Mouse (Mus musculus): ENCODE data around the gene Smpdl3a. TPM values are rescaled to one million over a fixed set of nuclear protein-coding genes. Genes with fewer than 3 reads are reported as not detected.
A peak's percentile ranks its signal among the peaks of the same experiment; 100 is the strongest.

The Smpdl3a gene
- total RNA-seq (2014; rRNA removed; ENCODE audit: low replicate concordance) (59.4 and 73.4 TPM in 2 replicates), polyA plus RNA-seq (2015; fragmentation: Nextera tagmentation; extraction: Ambion mirVana) (51.7 and 51.8 TPM in 2 replicates)

GRCm38 (mm10) chr10:57794018-57794417, at the start of gene Smpdl3a:
Smpdl3a (plus strand) TSS chr10:57794335.
- ATAC-seq (ENCODE audit: insufficient read depth, low read depth) (no peak), DNase-seq (ENCODE audit: low spot score) (no peak)
- peak within 1 kb of the TSS; percentile 90 for H3K4me2 ChIP-seq (ENCODE audit: low read depth, low read length)
- WGBS: 85% methylated on average over 7 of the region's 7 CpGs
- H3K27me3 ChIP-seq (ENCODE audit: control insufficient read depth, insufficient read depth, low read length): no peaks in the 10 kb centered on the region
- H3K9me3 ChIP-seq (replicated peaks; ENCODE audit: control insufficient read depth, low read length): no peaks in the 10 kb centered on the region
- H3K4me1 ChIP-seq (ENCODE audit: control insufficient read depth, insufficient read depth): peaks cover 5% of the 10 kb centered on the region; the same call in 1 of the 2 replicates
- H3K4me3 ChIP-seq (ENCODE audit: low read depth, low read length): peak within 1 kb of the TSS; percentile 61
- no peak for TF ChIP-seq EP300 (IDR thresholded peaks at IDR 0.05; ENCODE audit: low read depth)
- no peak for TF ChIP-seq CTCF (IDR thresholded peaks at IDR 0.05; ENCODE audit: low read depth)
- peak within 1 kb of the TSS; percentile 78 for H3K9ac ChIP-seq (replicated peaks; ENCODE audit: low read depth, low read length)
- H3K27ac ChIP-seq (ENCODE audit: low read depth): peak within 1 kb of the TSS; percentile 88
- H3K36me3 ChIP-seq (replicated peaks; ENCODE audit: control insufficient read depth, insufficient read depth, low read length): no peaks in the 10 kb centered on the region

DNA sequence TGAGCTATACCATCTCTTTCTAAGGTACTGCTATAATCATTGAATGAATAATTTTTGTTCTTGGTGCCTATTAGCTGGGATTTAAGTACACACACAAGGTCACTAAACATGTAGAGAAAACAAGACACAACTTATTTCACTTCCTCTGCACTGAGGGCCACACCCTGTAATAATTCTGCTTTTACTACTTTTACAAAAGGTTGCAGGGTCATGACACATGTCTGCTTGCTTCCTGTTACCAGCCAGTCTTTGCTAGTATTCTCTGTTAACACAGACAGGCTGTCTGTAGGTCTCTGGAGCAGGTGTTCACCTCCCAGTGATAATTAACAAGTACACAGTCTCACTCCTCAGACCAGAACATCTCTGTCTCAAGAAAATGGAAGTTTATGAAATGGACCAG, 48.7 kb upstream of the Smpdl3a start:
- ATAC-seq (ENCODE audit: insufficient read depth, low read depth): no peak
- TF ChIP-seq EP300 (IDR thresholded peaks at IDR 0.05; ENCODE audit: low read depth) (no peak), CTCF (IDR thresholded peaks at IDR 0.05; ENCODE audit: low read depth) (no peak)
- Histone ChIP-seq H3K4me3 (ENCODE audit: low read depth, low read length) (no peak overlapping the region), H3K9ac (replicated peaks; ENCODE audit: low read depth, low read length) (no peak overlapping the region), H3K4me1 (ENCODE audit: control insufficient read depth, insufficient read depth) (no peaks in the 10 kb centered on the region), H3K36me3 (replicated peaks; ENCODE audit: control insufficient read depth, insufficient read depth, low read length) (no peaks in the 10 kb centered on the region), H3K4me2 (ENCODE audit: low read depth, low read length) (no peak overlapping the region), H3K27ac (ENCODE audit: low read depth) (no peak overlapping the region), H3K27me3 (ENCODE audit: control insufficient read depth, insufficient read depth, low read length) (no peaks in the 10 kb centered on the region), H3K9me3 (replicated peaks; ENCODE audit: control insufficient read depth, low read length) (no peaks in the 10 kb centered on the region)
- no peak for DNase-seq (ENCODE audit: low spot score)

DNA sequence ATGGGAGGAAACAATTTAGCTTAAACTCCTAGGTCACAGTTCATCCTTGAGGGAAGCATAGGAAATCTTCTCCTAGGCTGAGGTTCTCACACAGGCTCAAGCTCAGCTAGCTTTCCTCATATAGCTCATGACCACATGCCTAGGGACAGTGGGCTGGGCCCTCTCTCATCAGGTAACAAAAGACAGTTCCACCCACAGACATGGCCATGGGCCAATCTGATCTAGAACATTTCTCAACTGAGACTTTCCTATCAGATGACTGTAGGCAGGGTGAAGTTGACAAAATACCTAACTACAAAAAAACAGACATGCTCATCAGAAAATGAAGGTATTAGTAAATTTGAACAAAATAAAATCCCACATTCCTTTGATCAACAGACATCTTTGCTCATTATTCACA, 47.0 kb upstream of the Smpdl3a start:
- DNase-seq (ENCODE audit: low spot score) (no peak), ATAC-seq (ENCODE audit: insufficient read depth, low read depth) (no peak)
- Histone ChIP-seq H3K27ac (ENCODE audit: low read depth) (no peak overlapping the region), H3K4me2 (ENCODE audit: low read depth, low read length) (no peak overlapping the region), H3K4me3 (ENCODE audit: low read depth, low read length) (no peak overlapping the region), H3K36me3 (replicated peaks; ENCODE audit: control insufficient read depth, insufficient read depth, low read length) (no peaks in the 10 kb centered on the region), H3K4me1 (ENCODE audit: control insufficient read depth, insufficient read depth) (no peaks in the 10 kb centered on the region), H3K27me3 (ENCODE audit: control insufficient read depth, insufficient read depth, low read length) (no peaks in the 10 kb centered on the region), H3K9me3 (replicated peaks; ENCODE audit: control insufficient read depth, low read length) (no peaks in the 10 kb centered on the region), H3K9ac (replicated peaks; ENCODE audit: low read depth, low read length) (no peak overlapping the region)
- TF ChIP-seq CTCF (IDR thresholded peaks at IDR 0.05; ENCODE audit: low read depth): no peak
- TF ChIP-seq EP300 (IDR thresholded peaks at IDR 0.05; ENCODE audit: low read depth): no peak

DNA sequence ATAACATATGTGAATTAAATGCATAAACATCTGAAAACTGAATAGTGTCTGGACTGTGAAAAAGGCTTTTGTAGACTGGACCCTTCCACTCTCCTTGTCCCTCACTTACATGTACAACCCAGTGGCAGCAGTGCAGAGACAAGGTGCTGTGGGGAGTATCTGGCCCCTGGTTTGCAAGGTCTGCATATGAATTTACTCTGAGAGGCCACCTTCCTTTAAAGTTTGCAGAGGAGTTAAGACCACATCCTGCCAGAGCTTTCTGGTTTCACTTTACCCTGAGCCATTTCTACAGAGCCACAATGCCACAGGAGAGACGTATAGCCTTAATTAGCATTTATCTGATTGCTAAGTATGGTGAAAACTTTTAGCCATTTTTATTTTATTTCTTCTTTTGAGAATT, 40.8 kb upstream of the Smpdl3a start:
- Histone ChIP-seq H3K9ac (replicated peaks; ENCODE audit: low read depth, low read length) (no peak overlapping the region), H3K9me3 (replicated peaks; ENCODE audit: control insufficient read depth, low read length) (no peaks in the 10 kb centered on the region), H3K27ac (ENCODE audit: low read depth) (no peak overlapping the region), H3K27me3 (ENCODE audit: control insufficient read depth, insufficient read depth, low read length) (no peaks in the 10 kb centered on the region), H3K4me1 (ENCODE audit: control insufficient read depth, insufficient read depth) (no peaks in the 10 kb centered on the region), H3K36me3 (replicated peaks; ENCODE audit: control insufficient read depth, insufficient read depth, low read length) (no peaks in the 10 kb centered on the region), H3K4me2 (ENCODE audit: low read depth, low read length) (no peak overlapping the region), H3K4me3 (ENCODE audit: low read depth, low read length) (no peak overlapping the region)
- WGBS: 70% methylated on average over 1 of the region's 1 CpGs
- DNase-seq (ENCODE audit: low spot score) (no peak), ATAC-seq (ENCODE audit: insufficient read depth, low read depth) (no peak)
- TF ChIP-seq EP300 (IDR thresholded peaks at IDR 0.05; ENCODE audit: low read depth) (no peak), CTCF (IDR thresholded peaks at IDR 0.05; ENCODE audit: low read depth) (no peak)

GRCm38 (mm10) chr10:57755201-57755736, 38.9 kb upstream of the Smpdl3a start:
- WGBS: 79% methylated on average over 2 of the region's 2 CpGs
- ATAC-seq (ENCODE audit: insufficient read depth, low read depth): no peak
- no peaks in the 10 kb centered on the region for H3K27me3 ChIP-seq (ENCODE audit: control insufficient read depth, insufficient read depth, low read length)
- H3K4me2 ChIP-seq (ENCODE audit: low read depth, low read length): no peak overlapping the region
- H3K4me1 ChIP-seq (ENCODE audit: control insufficient read depth, insufficient read depth): no peaks in the 10 kb centered on the region
- no peak overlapping the region for H3K4me3 ChIP-seq (ENCODE audit: low read depth, low read length)
- no peak for TF ChIP-seq CTCF (IDR thresholded peaks at IDR 0.05; ENCODE audit: low read depth)
- TF ChIP-seq EP300 (IDR thresholded peaks at IDR 0.05; ENCODE audit: low read depth): no peak
- H3K36me3 ChIP-seq (replicated peaks; ENCODE audit: control insufficient read depth, insufficient read depth, low read length): no peaks in the 10 kb centered on the region
- H3K9me3 ChIP-seq (replicated peaks; ENCODE audit: control insufficient read depth, low read length): no peaks in the 10 kb centered on the region
- no peak overlapping the region for H3K9ac ChIP-seq (replicated peaks; ENCODE audit: low read depth, low read length)
- H3K27ac ChIP-seq (ENCODE audit: low read depth): no peak overlapping the region
- DNase-seq (ENCODE audit: low spot score): no peak

DNA sequence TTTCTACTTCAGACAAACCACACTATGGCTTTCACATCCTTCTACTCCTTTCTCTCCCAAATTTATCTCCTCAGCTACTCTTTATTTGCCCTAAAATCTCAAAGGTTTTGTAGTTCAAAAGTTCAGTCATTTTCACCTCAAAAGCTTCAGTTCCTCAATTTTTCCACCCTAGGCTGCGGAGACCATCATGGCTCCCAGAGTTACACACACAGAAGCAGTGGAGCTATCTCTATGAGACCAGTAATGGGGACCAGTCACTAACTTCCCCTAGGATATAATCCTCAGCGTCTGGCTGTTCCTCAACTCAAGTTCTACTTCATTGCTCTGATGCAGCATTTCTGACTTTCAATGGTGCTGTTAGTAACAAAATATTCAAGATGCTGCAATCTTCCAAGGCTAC, 35.1 kb upstream of the Smpdl3a start:
- H3K27me3 ChIP-seq (ENCODE audit: control insufficient read depth, insufficient read depth, low read length): no peaks in the 10 kb centered on the region
- no peak overlapping the region for H3K4me2 ChIP-seq (ENCODE audit: low read depth, low read length)
- no peak for TF ChIP-seq EP300 (IDR thresholded peaks at IDR 0.05; ENCODE audit: low read depth)
- no peak for TF ChIP-seq CTCF (IDR thresholded peaks at IDR 0.05; ENCODE audit: low read depth)
- H3K4me1 ChIP-seq (ENCODE audit: control insufficient read depth, insufficient read depth): no peaks in the 10 kb centered on the region
- DNase-seq (ENCODE audit: low spot score) (no peak), ATAC-seq (ENCODE audit: insufficient read depth, low read depth) (no peak)
- no peak overlapping the region for H3K27ac ChIP-seq (ENCODE audit: low read depth)
- no peak overlapping the region for H3K9ac ChIP-seq (replicated peaks; ENCODE audit: low read depth, low read length)
- no peak overlapping the region for H3K4me3 ChIP-seq (ENCODE audit: low read depth, low read length)
- no peaks in the 10 kb centered on the region for H3K36me3 ChIP-seq (replicated peaks; ENCODE audit: control insufficient read depth, insufficient read depth, low read length)
- H3K9me3 ChIP-seq (replicated peaks; ENCODE audit: control insufficient read depth, low read length): no peaks in the 10 kb centered on the region
- WGBS: 65% methylated on average over 2 of the region's 2 CpGs
